Mouse (Mus musculus): ENCODE measurements at regions not wholly inside any gene's neighbourhood (a gene's known extent, or its start where the extent isn't known, plus 50 kb on each side); places are given as distances from the start of the nearest gene placed in this dataset.

- Histone ChIP-seq H3K4me1 (peaks cover 8% of the 10 kb centered on the region), H3K27ac (no peak overlapping the region), H3K9me3 (replicated peaks) (no peaks in the 10 kb centered on the region), H3K4me3 (no peak overlapping the region), H3K36me3 (no peaks in the 10 kb centered on the region), H3K27me3 (ENCODE audit: low read depth, poor library complexity, severe bottlenecking) (no peaks in the 10 kb centered on the region)
- no peak for DNase-seq (ENCODE audit: low spot score)
- 84% methylated on average over 4 of the region's 4 CpGs for WGBS
Observed at GRCm38 (mm10) chr16:9151936-9152335, 322.0 kb downstream of the 1810013L24Rik start.

GRCm38 (mm10) chr16:9153501-9153900, 323.6 kb downstream of the 1810013L24Rik start:
- no peaks in the 10 kb centered on the region for H3K9me3 ChIP-seq (replicated peaks)
- H3K4me3 ChIP-seq: no peak overlapping the region
- no peaks in the 10 kb centered on the region for H3K27me3 ChIP-seq (ENCODE audit: low read depth, poor library complexity, severe bottlenecking)
- no peak for DNase-seq (ENCODE audit: low spot score)
- H3K36me3 ChIP-seq: no peaks in the 10 kb centered on the region
- H3K4me1 ChIP-seq: peaks cover 8% of the 10 kb centered on the region
- 89% methylated on average over 4 of the region's 4 CpGs for WGBS
- H3K27ac ChIP-seq: no peak overlapping the region

- Histone ChIP-seq H3K4me3 (no peak overlapping the region), H3K36me3 (no peaks in the 10 kb centered on the region), H3K27me3 (ENCODE audit: low read depth, poor library complexity, severe bottlenecking) (no peaks in the 10 kb centered on the region), H3K4me1 (no peaks in the 10 kb centered on the region), H3K9me3 (replicated peaks) (no peaks in the 10 kb centered on the region), H3K27ac (no peak overlapping the region)
- WGBS: 82% methylated on average over 8 of the region's 8 CpGs
- DNase-seq (ENCODE audit: low spot score): no peak
Observed at GRCm38 (mm10) chr16:9165763-9166310, 335.9 kb downstream of the 1810013L24Rik start.

GRCm38 (mm10) chr16:9176402-9176801, 346.5 kb downstream of the 1810013L24Rik start:
- DNase-seq (ENCODE audit: low spot score): no peak
- 90% methylated on average over 3 of the region's 3 CpGs for WGBS
- no peaks in the 10 kb centered on the region for H3K36me3 ChIP-seq

GRCm38 (mm10) chr16:9195821-9196220, 365.9 kb downstream of the 1810013L24Rik start:
- DNase-seq (ENCODE audit: low spot score): no peak
- WGBS: 53% methylated on average over 13 of the region's 13 CpGs
- no peaks in the 10 kb centered on the region for H3K9me3 ChIP-seq (replicated peaks)
- no peak overlapping the region for H3K27ac ChIP-seq
- no peaks in the 10 kb centered on the region for H3K4me1 ChIP-seq
- H3K27me3 ChIP-seq (ENCODE audit: low read depth, poor library complexity, severe bottlenecking): no peaks in the 10 kb centered on the region
- no peak overlapping the region for H3K4me3 ChIP-seq
- no peaks in the 10 kb centered on the region for H3K36me3 ChIP-seq

More at GRCm38 (mm10) chr16:9176402-9176801, 346.5 kb downstream of the 1810013L24Rik start:
- no peaks in the 10 kb centered on the region for H3K4me1 ChIP-seq
- H3K4me3 ChIP-seq: no peak overlapping the region
- H3K9me3 ChIP-seq (replicated peaks): no peaks in the 10 kb centered on the region
- H3K27me3 ChIP-seq (ENCODE audit: low read depth, poor library complexity, severe bottlenecking): no peaks in the 10 kb centered on the region
- H3K27ac ChIP-seq: no peak overlapping the region

- no peaks in the 10 kb centered on the region for H3K4me1 ChIP-seq
- H3K27ac ChIP-seq: no peak overlapping the region
- H3K27me3 ChIP-seq (ENCODE audit: low read depth, poor library complexity, severe bottlenecking): no peaks in the 10 kb centered on the region
- no peak for DNase-seq (ENCODE audit: low spot score)
- H3K4me3 ChIP-seq: no peak overlapping the region
- WGBS: 92% methylated on average over 1 of the region's 1 CpGs
- no peaks in the 10 kb centered on the region for H3K9me3 ChIP-seq (replicated peaks)
- no peaks in the 10 kb centered on the region for H3K36me3 ChIP-seq
Observed at GRCm38 (mm10) chr16:9198903-9199532, 369.1 kb downstream of the 1810013L24Rik start.

- no peaks in the 10 kb centered on the region for H3K36me3 ChIP-seq
- 85% methylated on average over 4 of the region's 4 CpGs for whole genome bisulfite sequencing
Observed at GRCm38 (mm10) chr16:9208602-9209001, 378.7 kb downstream of the 1810013L24Rik start.

GRCm38 (mm10) chr16:9211485-9211884, 381.6 kb downstream of the 1810013L24Rik start:
- DNase-seq (ENCODE audit: low spot score): no peak

More at GRCm38 (mm10) chr16:9208602-9209001, 378.7 kb downstream of the 1810013L24Rik start:
- no peaks in the 10 kb centered on the region for H3K27me3 ChIP-seq (ENCODE audit: low read depth, poor library complexity, severe bottlenecking)
- no peaks in the 10 kb centered on the region for H3K9me3 ChIP-seq (replicated peaks)
- no peak overlapping the region for H3K4me3 ChIP-seq
- H3K4me1 ChIP-seq: no peaks in the 10 kb centered on the region
- H3K27ac ChIP-seq: no peak overlapping the region
- DNase-seq (ENCODE audit: low spot score): no peak

GRCm38 (mm10) chr16:9215131-9215530, 385.2 kb downstream of the 1810013L24Rik start:
- no peaks in the 10 kb centered on the region for H3K9me3 ChIP-seq (replicated peaks)
- DNase-seq (ENCODE audit: low spot score): no peak
- 51% methylated on average over 1 of the region's 1 CpGs for WGBS
- no peak overlapping the region for H3K27ac ChIP-seq
- no peaks in the 10 kb centered on the region for H3K4me1 ChIP-seq
- H3K36me3 ChIP-seq: no peaks in the 10 kb centered on the region
- H3K27me3 ChIP-seq (ENCODE audit: low read depth, poor library complexity, severe bottlenecking): no peaks in the 10 kb centered on the region
- H3K4me3 ChIP-seq: no peak overlapping the region

More at GRCm38 (mm10) chr16:9211485-9211884, 381.6 kb downstream of the 1810013L24Rik start:
- Histone ChIP-seq H3K4me3 (no peak overlapping the region), H3K36me3 (no peaks in the 10 kb centered on the region), H3K4me1 (no peaks in the 10 kb centered on the region), H3K27ac (no peak overlapping the region), H3K27me3 (ENCODE audit: low read depth, poor library complexity, severe bottlenecking) (no peaks in the 10 kb centered on the region), H3K9me3 (replicated peaks) (no peaks in the 10 kb centered on the region)
- 89% methylated on average over 6 of the region's 6 CpGs for WGBS

GRCm38 (mm10) chr16:9217361-9217760, 387.5 kb downstream of the 1810013L24Rik start:
- Histone ChIP-seq H3K9me3 (replicated peaks) (no peaks in the 10 kb centered on the region), H3K27me3 (ENCODE audit: low read depth, poor library complexity, severe bottlenecking) (no peaks in the 10 kb centered on the region), H3K4me3 (no peak overlapping the region), H3K27ac (no peak overlapping the region), H3K36me3 (no peaks in the 10 kb centered on the region), H3K4me1 (no peaks in the 10 kb centered on the region)
- WGBS: 89% methylated on average over 7 of the region's 7 CpGs
- no peak for DNase-seq (ENCODE audit: low spot score)

- Histone ChIP-seq H3K27ac (no peak overlapping the region), H3K9me3 (replicated peaks) (no peaks in the 10 kb centered on the region), H3K36me3 (no peaks in the 10 kb centered on the region), H3K27me3 (ENCODE audit: low read depth, poor library complexity, severe bottlenecking) (no peaks in the 10 kb centered on the region), H3K4me1 (no peaks in the 10 kb centered on the region), H3K4me3 (no peak overlapping the region)
- no peak for DNase-seq (ENCODE audit: low spot score)
Observed at GRCm38 (mm10) chr16:9230178-9230577, 400.3 kb downstream of the 1810013L24Rik start.

- H3K27ac ChIP-seq: no peak overlapping the region
- H3K27me3 ChIP-seq (ENCODE audit: low read depth, poor library complexity, severe bottlenecking): no peaks in the 10 kb centered on the region
- WGBS: 95% methylated on average over 4 of the region's 4 CpGs
- H3K36me3 ChIP-seq: no peaks in the 10 kb centered on the region
- no peaks in the 10 kb centered on the region for H3K9me3 ChIP-seq (replicated peaks)
- no peak overlapping the region for H3K4me3 ChIP-seq
- no peak for DNase-seq (ENCODE audit: low spot score)
- peaks cover 11% of the 10 kb centered on the region; the same call in 1 of the 2 replicates for H3K4me1 ChIP-seq
Observed at GRCm38 (mm10) chr16:9242099-9242498, 412.2 kb downstream of the 1810013L24Rik start.

- H3K4me3 ChIP-seq: no peak overlapping the region
- H3K4me1 ChIP-seq: peaks cover 26% of the 10 kb centered on the region; the same call in 1 of the 2 replicates
- no peaks in the 10 kb centered on the region for H3K9me3 ChIP-seq (replicated peaks)
- H3K36me3 ChIP-seq: no peaks in the 10 kb centered on the region
- H3K27ac ChIP-seq: no peak overlapping the region
- WGBS: 66% methylated on average over 3 of the region's 3 CpGs
- DNase-seq (ENCODE audit: low spot score): peak; percentile 32
- no peaks in the 10 kb centered on the region for H3K27me3 ChIP-seq (ENCODE audit: low read depth, poor library complexity, severe bottlenecking)
Observed at GRCm38 (mm10) chr16:9247198-9247597, 417.3 kb downstream of the 1810013L24Rik start.
